Mouse (Mus musculus): ENCODE measurements around the gene Qtrt2.

The Qtrt2 gene

GRCm38 (mm10) chr16:43925001-43925558 lies 1.5 kb downstream of the Qtrt2 start:
- no peak for DNase-seq

DNA sequence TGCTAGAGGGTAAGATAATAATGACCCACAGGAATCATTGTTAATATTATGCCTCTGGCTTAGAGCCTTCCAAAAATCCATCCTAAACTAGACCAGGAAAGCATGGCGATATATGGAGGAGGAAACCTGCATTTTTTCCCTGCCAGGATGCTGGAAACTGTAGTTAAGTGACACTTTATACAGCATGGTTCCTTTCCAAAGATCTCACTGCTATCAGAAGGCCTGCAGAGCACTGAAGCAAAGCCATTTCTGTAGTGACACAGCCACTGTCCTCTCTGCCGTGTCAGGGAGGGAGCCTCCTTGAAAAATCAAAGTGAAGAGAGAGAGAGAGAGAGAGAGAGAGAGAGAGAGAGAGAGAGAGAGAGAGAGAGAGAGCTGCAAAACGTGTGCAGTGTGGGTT lies 4.0 kb downstream of the Qtrt2 start:
- no peak for DNase-seq

GRCm38 (mm10) chr16:43922024-43922423 lies 4.6 kb downstream of the Qtrt2 start:
- DNase-seq = no peak

DNA sequence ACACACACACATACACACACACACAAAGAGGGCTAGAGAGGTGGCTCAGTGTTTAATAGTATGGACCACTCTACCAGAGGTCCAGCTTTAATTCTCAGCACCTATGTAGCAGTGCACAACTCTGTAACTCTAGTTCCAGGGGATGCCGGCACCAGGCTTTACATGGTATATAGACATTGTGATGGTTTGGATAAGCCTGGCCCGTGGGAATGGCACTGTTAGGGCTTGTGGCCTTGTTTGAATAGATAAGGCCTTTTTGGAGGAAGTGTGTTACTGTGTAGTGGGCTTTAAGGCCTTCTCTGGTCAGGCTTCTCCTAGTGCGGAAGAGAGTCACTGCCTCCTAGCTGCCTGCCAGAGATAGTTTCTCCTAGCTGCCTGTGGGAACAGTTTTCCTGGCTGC lies 7.7 kb downstream of the Qtrt2 start:
- DNase-seq = no peak

- DNase-seq = no peak
Observed at GRCm38 (mm10) chr16:43908881-43909280, 17.7 kb downstream of the Qtrt2 start.

- DNase-seq = no peak
Observed at GRCm38 (mm10) chr16:43900571-43900970, 26.0 kb downstream of the Qtrt2 start.

- no peak for DNase-seq
Observed at GRCm38 (mm10) chr16:43900138-43900537, 26.5 kb downstream of the Qtrt2 start.

GRCm38 (mm10) chr16:43894501-43894900 lies 32.1 kb downstream of the Qtrt2 start:
- no peak for DNase-seq

GRCm38 (mm10) chr16:43890747-43891336 lies 35.8 kb downstream of the Qtrt2 start:
- DNase-seq = no peak

GRCm38 (mm10) chr16:43890005-43890336 lies 36.6 kb downstream of the Qtrt2 start:
- no peak for DNase-seq

- peak; percentile 99 for DNase-seq
Observed at GRCm38 (mm10) chr16:43889208-43890004, 37.2 kb downstream of the Qtrt2 start, which contains the start of gene Ccdc191. Gene Ccdc191, plus strand, starts transcription at chr16:43889800.

GRCm38 (mm10) chr16:43882329-43882728 lies 44.3 kb downstream of the Qtrt2 start:
- no peak for DNase-seq

GRCm38 (mm10) chr16:43881636-43882035 lies 45.0 kb downstream of the Qtrt2 start:
- DNase-seq = no peak

GRCm38 (mm10) chr16:43879769-43880168 lies 46.8 kb downstream of the Qtrt2 start:
- no peak for DNase-seq

DNA sequence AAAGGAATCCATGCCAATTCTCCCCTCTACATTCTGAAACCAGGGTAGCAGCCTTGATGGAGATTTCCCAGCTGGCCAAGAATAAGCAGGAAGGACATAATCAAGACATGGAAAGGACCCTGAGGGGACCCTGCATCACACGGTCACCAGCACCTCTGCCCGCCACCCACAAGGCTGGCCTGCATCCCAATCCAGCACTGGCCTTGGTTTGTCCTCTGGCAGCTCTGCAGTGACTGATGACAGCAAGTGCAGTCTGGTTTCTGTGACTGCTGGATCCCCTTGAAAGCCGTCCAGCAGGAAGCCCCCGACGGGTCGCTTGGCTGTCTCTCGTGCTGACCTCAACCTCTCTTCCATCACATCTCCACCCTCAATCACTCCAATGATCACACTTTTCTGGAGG lies 55.2 kb downstream of the Qtrt2 start:
- DNase-seq = peak; percentile 7 to 49

DNA sequence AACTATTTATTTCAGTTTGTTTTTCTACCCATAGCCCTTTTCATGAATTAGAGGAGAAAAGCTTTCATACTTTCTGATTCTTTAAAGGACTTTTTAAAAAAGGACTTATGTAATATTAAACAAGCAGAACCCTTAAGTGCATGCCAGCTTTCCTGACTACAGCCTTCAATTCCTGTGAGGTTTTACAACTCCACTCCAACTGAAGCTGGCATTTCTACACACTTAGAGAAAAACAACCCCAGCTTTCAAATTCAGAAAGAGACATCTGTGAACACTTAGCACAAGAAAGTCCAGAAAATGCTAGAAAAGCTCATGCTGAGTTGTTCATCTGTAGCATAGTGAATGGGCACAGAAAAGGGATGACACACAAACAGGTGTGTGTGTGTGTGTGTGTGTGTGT lies 56.8 kb downstream of the Qtrt2 start:
- DNase-seq = no peak

GRCm38 (mm10) chr16:43860624-43861023 lies 66.0 kb downstream of the Qtrt2 start:
- no peak for DNase-seq

GRCm38 (mm10) chr16:43858941-43859476 lies 67.6 kb downstream of the Qtrt2 start:
- no peak for DNase-seq

DNA sequence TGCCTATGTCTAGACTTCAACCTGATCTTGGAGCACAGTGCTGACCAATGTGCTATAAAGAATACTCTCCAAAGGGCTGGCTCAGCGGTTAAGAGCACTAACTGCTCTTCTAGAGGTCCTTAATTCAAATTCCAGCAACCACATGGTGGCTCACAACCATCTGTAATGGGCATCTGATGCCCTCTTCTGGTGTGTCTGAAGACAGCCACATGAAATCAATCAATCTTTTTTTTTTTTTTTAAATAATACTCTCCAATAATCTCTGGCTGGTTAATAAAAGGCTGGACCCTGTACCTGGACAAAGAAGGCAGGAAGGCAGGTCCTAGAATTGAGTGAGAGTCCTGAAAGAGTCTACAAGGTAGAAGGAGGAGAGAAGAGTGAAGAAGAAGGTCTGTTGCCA lies 76.8 kb downstream of the Qtrt2 start:
- DNase-seq = no peak

DNA sequence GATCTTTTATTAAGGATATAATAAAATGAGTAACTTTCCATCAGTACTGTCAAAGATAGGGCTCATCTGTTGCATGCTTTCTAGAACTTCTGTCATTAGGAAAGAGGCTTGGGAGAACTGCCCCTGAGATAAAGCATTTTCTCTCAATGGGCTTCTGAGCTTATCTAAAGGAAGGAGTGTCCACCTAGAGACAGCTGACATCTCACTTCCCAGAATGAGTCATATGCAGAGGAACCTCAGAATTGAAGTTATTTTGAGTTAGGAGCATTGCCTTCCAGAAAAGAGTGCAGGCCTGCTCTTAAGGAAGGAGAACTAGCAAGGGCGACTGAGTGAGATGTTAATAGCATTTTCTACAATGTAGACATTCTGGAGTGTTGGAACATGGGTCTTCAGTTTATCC lies 85.4 kb downstream of the Qtrt2 start:
- no peak for DNase-seq

- no peak for DNase-seq
Observed at GRCm38 (mm10) chr16:43831957-43832356, 94.7 kb downstream of the Qtrt2 start.

DNA sequence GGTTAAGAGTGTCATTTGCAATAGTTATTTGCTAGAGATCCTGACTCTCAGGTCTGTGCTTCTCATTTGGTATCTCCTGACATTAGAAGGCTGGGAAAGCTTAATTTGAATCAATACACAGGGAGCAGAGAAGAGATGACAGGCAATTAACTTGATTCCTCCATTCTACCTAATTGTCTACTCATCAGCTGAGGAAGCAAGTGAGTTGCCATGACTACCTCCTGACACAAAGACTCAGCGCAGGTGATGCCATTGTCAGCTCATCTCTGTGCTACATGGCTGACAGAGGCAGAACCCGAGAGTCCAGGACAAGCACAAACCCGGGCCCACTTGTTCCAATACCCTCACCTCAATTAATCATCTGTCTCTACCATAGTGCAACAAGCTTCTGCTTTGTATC lies 99.1 kb downstream of the Qtrt2 start:
- DNase-seq = no peak

GRCm38 (mm10) chr16:43818404-43818803 lies 108.2 kb downstream of the Qtrt2 start:
- no peak for DNase-seq

GRCm38 (mm10) chr16:43816321-43816720 lies 110.3 kb downstream of the Qtrt2 start:
- no peak for DNase-seq
